Mouse (Mus musculus): ENCODE results near the gene Acot1.

- TF ChIP-seq POLR2A (IDR thresholded peaks at IDR 0.05; ENCODE audit: low read depth, low read length): no peak
- no peak for TF ChIP-seq CTCF (IDR thresholded peaks at IDR 0.05; ENCODE audit: extremely low read depth, insufficient read depth, insufficient read length, insufficient replicate concordance)
Observed at GRCm38 (mm10) chr12:83965235-83965634, 44.1 kb upstream of the Acot1 start.

Measured in spleen, adult 2 months (tissue).